Mouse (Mus musculus): Measurements from ENCODE around the gene Tmem219. TPM values are rescaled to one million over a fixed set of nuclear protein-coding genes. Genes with fewer than 3 reads are reported as not detected.

The Tmem219 gene
- total RNA-seq, 1 experiment, result 14.7 TPM

- TF ChIP-seq MAFK (IDR thresholded peaks at IDR 0.05; ENCODE audit: insufficient read depth, low read depth, low read length), result no peak
- TF ChIP-seq HCFC1 (IDR thresholded peaks at IDR 0.05; ENCODE audit: borderline replicate concordance, insufficient read depth, low read length), result no peak; the same call in 1 of the 2 replicates
- no peak for TF ChIP-seq ZC3H11A (IDR thresholded peaks at IDR 0.05; ENCODE audit: borderline replicate concordance, low read depth, low read length)
- no peak for TF ChIP-seq CHD2 (IDR thresholded peaks at IDR 0.05; ENCODE audit: low read depth, low read length)
- TF ChIP-seq ZNF384 (IDR thresholded peaks at IDR 0.05; ENCODE audit: low read depth, low read length), result no peak
- no peak overlapping the region for H3K27ac ChIP-seq (ENCODE audit: insufficient read depth, low read depth, low read length, poor library complexity, severe bottlenecking)
- H3K36me3 ChIP-seq (ENCODE audit: control insufficient read depth, insufficient read depth, low read length, poor library complexity, severe bottlenecking), result no peaks in the 10 kb centered on the region; the same call in 1 of the 2 replicates
- no peaks in the 10 kb centered on the region for H3K9me3 ChIP-seq (ENCODE audit: control insufficient read depth, insufficient read depth, low read depth, low read length)
- DNase-seq (ENCODE audit: low read depth, low spot score), result peak; percentile 84
- in situ Hi-C loops (cut with MboI; ENCODE audit: low sequenced_read_pairs in 2 of 2, unreplicated experiment in 2 of 2), result no loop called here
- peaks cover 2 to 3% of the 10 kb centered on the region in 2 experiments; a peak in 2 of 4 replicates for H3K4me1 ChIP-seq (ENCODE audit: control insufficient read depth in 2 of 2, insufficient read depth in 2 of 2, low read length in 2 of 2, poor library complexity in 1 of 2)
- H3K9ac ChIP-seq (ENCODE audit: insufficient read depth, low read depth, low read length, poor library complexity, severe bottlenecking), result peak overlapping the region; percentile 80
- H3K4me3 ChIP-seq (ENCODE audit: insufficient read depth in 1 of 2, low read depth in 1 of 2, low read length in 2 of 2, poor library complexity in 1 of 2, severe bottlenecking in 1 of 2), result peak overlapping the region; percentile 77 to 82
These were observed 24.4 kb downstream of the Tmem219 start for GRCm38 (mm10) chr7:126898102-126898990.

GRCm38 (mm10) chr7:126897390-126898101 lies 25.2 kb downstream of the Tmem219 start:
- in situ Hi-C loops (cut with MboI; ENCODE audit: low sequenced_read_pairs in 2 of 2, unreplicated experiment in 2 of 2), result no loop called here
- Histone ChIP-seq H3K36me3 (ENCODE audit: control insufficient read depth, insufficient read depth, low read length, poor library complexity, severe bottlenecking) (no peaks in the 10 kb centered on the region; the same call in 1 of the 2 replicates), H3K27ac (ENCODE audit: insufficient read depth, low read depth, low read length, poor library complexity, severe bottlenecking) (no peak overlapping the region), H3K9ac (ENCODE audit: insufficient read depth, low read depth, low read length, poor library complexity, severe bottlenecking) (peak overlapping the region; percentile 80), H3K4me1 (ENCODE audit: control insufficient read depth in 2 of 2, insufficient read depth in 2 of 2, low read length in 2 of 2, poor library complexity in 1 of 2) (peaks cover 2 to 3% of the 10 kb centered on the region in 2 experiments; a peak in 2 of 4 replicates), H3K9me3 (ENCODE audit: control insufficient read depth, insufficient read depth, low read depth, low read length) (no peaks in the 10 kb centered on the region), H3K4me3 (ENCODE audit: insufficient read depth in 1 of 2, low read depth in 1 of 2, low read length in 2 of 2, poor library complexity in 1 of 2, severe bottlenecking in 1 of 2) (peak overlapping the region; percentile 77 to 82)
- DNase-seq (ENCODE audit: low read depth, low spot score), result no peak
- no peak for TF ChIP-seq HCFC1 (IDR thresholded peaks at IDR 0.05; ENCODE audit: borderline replicate concordance, insufficient read depth, low read length)
- no peak for TF ChIP-seq MAFK (IDR thresholded peaks at IDR 0.05; ENCODE audit: insufficient read depth, low read depth, low read length)
- TF ChIP-seq CHD2 (IDR thresholded peaks at IDR 0.05; ENCODE audit: low read depth, low read length), result no peak
- TF ChIP-seq ZNF384 (IDR thresholded peaks at IDR 0.05; ENCODE audit: low read depth, low read length), result no peak
- TF ChIP-seq ZC3H11A (IDR thresholded peaks at IDR 0.05; ENCODE audit: borderline replicate concordance, low read depth, low read length), result no peak

DNA sequence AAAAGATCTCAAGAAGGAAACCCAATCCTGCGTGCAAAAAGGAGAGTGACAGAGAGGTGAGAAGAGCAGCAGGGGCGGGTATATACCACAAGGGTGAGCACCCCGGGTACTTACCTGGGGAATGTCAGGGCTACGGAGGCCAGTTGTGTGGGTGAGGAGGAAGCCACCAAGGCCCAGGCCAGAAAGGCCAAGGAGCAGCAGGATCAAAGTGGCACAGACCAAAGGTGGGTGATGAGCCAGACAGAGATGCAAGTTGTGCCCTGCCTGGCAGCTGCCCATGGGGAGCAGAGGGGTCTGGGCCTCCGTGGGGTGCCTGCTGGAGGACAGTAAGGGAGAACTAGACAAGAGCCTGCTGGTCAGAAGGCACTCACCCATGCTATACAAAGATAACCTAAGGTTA lies 25.8 kb downstream of the Tmem219 start:
- Histone ChIP-seq H3K4me3 (ENCODE audit: insufficient read depth in 1 of 2, low read depth in 1 of 2, low read length in 2 of 2, poor library complexity in 1 of 2, severe bottlenecking in 1 of 2) (no peak overlapping the region), H3K27ac (ENCODE audit: insufficient read depth, low read depth, low read length, poor library complexity, severe bottlenecking) (no peak overlapping the region)
- in situ Hi-C loops (cut with MboI; ENCODE audit: low sequenced_read_pairs in 2 of 2, unreplicated experiment in 2 of 2), result no loop called here

GRCm38 (mm10) chr7:126888852-126889251 lies 33.9 kb downstream of the Tmem219 start:
- Histone ChIP-seq H3K9ac (ENCODE audit: insufficient read depth, low read depth, low read length, poor library complexity, severe bottlenecking) (peak overlapping the region; percentile 53; the same call in 1 of the 2 replicates), H3K27ac (ENCODE audit: insufficient read depth, low read depth, low read length, poor library complexity, severe bottlenecking) (no peak overlapping the region), H3K9me3 (ENCODE audit: control insufficient read depth, insufficient read depth, low read depth, low read length) (no peaks in the 10 kb centered on the region), H3K4me3 (ENCODE audit: insufficient read depth in 1 of 2, low read depth in 1 of 2, low read length in 2 of 2, poor library complexity in 1 of 2, severe bottlenecking in 1 of 2) (no peak overlapping the region), H3K36me3 (ENCODE audit: control insufficient read depth, insufficient read depth, low read length, poor library complexity, severe bottlenecking) (no peaks in the 10 kb centered on the region), H3K4me1 (ENCODE audit: control insufficient read depth in 2 of 2, insufficient read depth in 2 of 2, low read length in 2 of 2, poor library complexity in 1 of 2) (peaks cover 5 to 6% of the 10 kb centered on the region in 2 experiments; a peak in 2 of 4 replicates)
- in situ Hi-C loops (cut with MboI; ENCODE audit: low sequenced_read_pairs in 2 of 2, unreplicated experiment in 2 of 2), result no loop called here
- TF ChIP-seq MAFK (IDR thresholded peaks at IDR 0.05; ENCODE audit: insufficient read depth, low read depth, low read length), result no peak
- no peak for TF ChIP-seq ZC3H11A (IDR thresholded peaks at IDR 0.05; ENCODE audit: borderline replicate concordance, low read depth, low read length)
- TF ChIP-seq CHD2 (IDR thresholded peaks at IDR 0.05; ENCODE audit: low read depth, low read length), result no peak
- no peak for TF ChIP-seq ZNF384 (IDR thresholded peaks at IDR 0.05; ENCODE audit: low read depth, low read length)
- TF ChIP-seq HCFC1 (IDR thresholded peaks at IDR 0.05; ENCODE audit: borderline replicate concordance, insufficient read depth, low read length), result no peak
- DNase-seq (ENCODE audit: low read depth, low spot score), result peak; percentile 39

More for the DNA sequence above, 25.8 kb downstream of the Tmem219 start:
- Histone ChIP-seq H3K36me3 (ENCODE audit: control insufficient read depth, insufficient read depth, low read length, poor library complexity, severe bottlenecking) (no peaks in the 10 kb centered on the region; the same call in 1 of the 2 replicates), H3K4me1 (ENCODE audit: control insufficient read depth in 2 of 2, insufficient read depth in 2 of 2, low read length in 2 of 2, poor library complexity in 1 of 2) (peaks cover 2 to 3% of the 10 kb centered on the region in 2 experiments; a peak in 2 of 4 replicates), H3K9ac (ENCODE audit: insufficient read depth, low read depth, low read length, poor library complexity, severe bottlenecking) (no peak overlapping the region), H3K9me3 (ENCODE audit: control insufficient read depth, insufficient read depth, low read depth, low read length) (no peaks in the 10 kb centered on the region)
- TF ChIP-seq ZC3H11A (IDR thresholded peaks at IDR 0.05; ENCODE audit: borderline replicate concordance, low read depth, low read length) (no peak), CHD2 (IDR thresholded peaks at IDR 0.05; ENCODE audit: low read depth, low read length) (no peak), ZNF384 (IDR thresholded peaks at IDR 0.05; ENCODE audit: low read depth, low read length) (no peak), HCFC1 (IDR thresholded peaks at IDR 0.05; ENCODE audit: borderline replicate concordance, insufficient read depth, low read length) (no peak), MAFK (IDR thresholded peaks at IDR 0.05; ENCODE audit: insufficient read depth, low read depth, low read length) (no peak)
- DNase-seq (ENCODE audit: low read depth, low spot score), result no peak
